ENCODE assay signal across 20 mouse cellular contexts in genomic region chr14:60304441-60305220, GRCm38 (mm10). TPM values are rescaled to one million over a fixed set of nuclear protein-coding genes. Genes with fewer than 3 reads are reported as not detected.
A peak's percentile ranks its signal among the peaks of the same experiment; 100 is the strongest.
DNase-seq lines count a peak whose midpoint lies in the region; ATAC-seq lines count a peak whose summit lies in the region.
"Had no signal": no experiment of that assay in that cellular context is flagged by ENCODE, and none has a peak within 500 bp of the region (broad histone marks: within the 10 kb centered on the region; RNA-seq: fewer than 3 reads in every experiment).

No protein-coding gene starts in this region.

- H3K27me3 ChIP-seq in lung, embryonic 15.5 days: no peaks in the 10 kb centered on the region
- H3K27me3 ChIP-seq in neural tube, embryonic 14.5 days (ENCODE audit: control insufficient read depth, insufficient read depth, low read length): no peaks in the 10 kb centered on the region
- H3K27me3 ChIP-seq: liver, embryonic 12.5 days had no signal

- no peaks in the 10 kb centered on the region for H3K9me3 ChIP-seq in lung, embryonic 15.5 days
- H3K9me3 ChIP-seq in neural tube, embryonic 14.5 days (ENCODE audit: control insufficient read depth, low read length): no peaks in the 10 kb centered on the region
- H3K9me3 ChIP-seq: limb, embryonic 10.5 days; liver, embryonic 12.5 days had no signal

- ATAC-seq in lung, embryonic 15.5 days (ENCODE audit: borderline replicate concordance, extremely low read depth, low FRiP score, low TSS enrichment): peak; percentile 59; the same call in 1 of the 2 replicates
- ATAC-seq in neural tube, embryonic 14.5 days (ENCODE audit: low read depth): peak; percentile 38; the same call in 1 of the 2 replicates
- no peak for ATAC-seq in erythroblast, adult 5-6 weeks (replicated peaks; ENCODE audit: low FRiP score, poor library complexity, severe bottlenecking)
- ATAC-seq: CD4-positive, CD25-positive, alpha-beta regulatory T cell, adult 4 months; liver, embryonic 12.5 days had no signal

- WGBS in lung, embryonic 15.5 days: 76% methylated on average over 2 of the region's 2 CpGs
- 92% methylated on average over 2 of the region's 2 CpGs for WGBS in neural tube, embryonic 14.5 days

- DNase-seq in layer of hippocampus, adult 11-12 months (ENCODE audit: low spot score): peak; percentile 36
- no peak for DNase-seq in layer of hippocampus, adult 9-10 months (ENCODE audit: low spot score)
- DNase-seq in right cerebral cortex, adult 18-20 months: peak; percentile 30
- DNase-seq in right cerebral cortex, postnatal 36 days (ENCODE audit: low spot score in 2 of 2): no peak
- DNase-seq in T-cell, adult 2 months (ENCODE audit: low spot score): no peak
- DNase-seq: adrenal gland, postnatal 14 days; cerebellum, adult 9-11 months; heart, adult 18-20 months; kidney, adult 9 months; right cerebral cortex, postnatal 25 days; thymus, postnatal 4 days had no signal

- H3K4me3 ChIP-seq in lung, embryonic 15.5 days: no peak overlapping the region
- H3K4me3 ChIP-seq in neural tube, embryonic 14.5 days (ENCODE audit: low read depth, low read length): no peak overlapping the region
- H3K4me3 ChIP-seq: limb, embryonic 10.5 days; liver, embryonic 12.5 days had no signal

- peaks cover 27% of the 10 kb centered on the region for H3K36me3 ChIP-seq in lung, embryonic 15.5 days
- H3K36me3 ChIP-seq in neural tube, embryonic 14.5 days (ENCODE audit: control insufficient read depth, insufficient read depth, low read length): peaks cover 15% of the 10 kb centered on the region; the same call in 1 of the 2 replicates

- no peak overlapping the region for H3K4me2 ChIP-seq in lung, embryonic 15.5 days
- no peak overlapping the region for H3K4me2 ChIP-seq in neural tube, embryonic 14.5 days (ENCODE audit: low read depth, low read length)
- H3K4me2 ChIP-seq: liver, embryonic 12.5 days had no signal

- no peak overlapping the region for H3K9ac ChIP-seq in lung, embryonic 15.5 days
- no peak overlapping the region for H3K9ac ChIP-seq in neural tube, embryonic 14.5 days (replicated peaks; ENCODE audit: low read depth, low read length)
- H3K9ac ChIP-seq: liver, embryonic 12.5 days had no signal

- no peaks in the 10 kb centered on the region; the same call in 1 of the 2 replicates for H3K4me1 ChIP-seq in lung, embryonic 15.5 days
- H3K4me1 ChIP-seq in neural tube, embryonic 14.5 days (ENCODE audit: control insufficient read depth, insufficient read depth, low read length): no peaks in the 10 kb centered on the region
- H3K4me1 ChIP-seq: limb, embryonic 10.5 days; liver, embryonic 12.5 days had no signal

- peak overlapping the region; percentile 63 for H3K27ac ChIP-seq in lung, embryonic 15.5 days
- H3K27ac ChIP-seq in neural tube, embryonic 14.5 days (ENCODE audit: low read depth, low read length): no peak overlapping the region
- H3K27ac ChIP-seq: limb, embryonic 10.5 days; liver, embryonic 12.5 days had no signal

RNA-seq across cellular contexts. Expression of gene Mtmr6, which starts 39.6 kb away (rescaled TPM):
- polyA plus RNA-seq in lung, embryonic 15.5 days (2015; fragmentation: Nextera tagmentation; extraction: Ambion mirVana): 34.6 and 37.4 TPM in 2 replicates
- 57.9 and 79.3 TPM in 2 replicates for polyA plus RNA-seq in neural tube, embryonic 14.5 days (2014; fragmentation: Nextera tagmentation; extraction: Ambion mirVana)
- total RNA-seq in erythroblast, adult 5-6 weeks (2015; ENCODE audit: low replicate concordance): 16.7 and 17.1 TPM in 2 replicates
- total RNA-seq in erythroblast, adult 5-6 weeks (2017; ENCODE audit: low replicate concordance): 18.8 and 23.0 TPM in 2 replicates

RNA-seq across cellular contexts. Expression of gene Gm49336, which starts 53.3 kb away (rescaled TPM):
- 47.4 and 49.1 TPM in 2 replicates for polyA plus RNA-seq in lung, embryonic 15.5 days (2015; fragmentation: Nextera tagmentation; extraction: Ambion mirVana)
- polyA plus RNA-seq in neural tube, embryonic 14.5 days (2014; fragmentation: Nextera tagmentation; extraction: Ambion mirVana): 70.0 and 81.2 TPM in 2 replicates
- 26.3 and 27.0 TPM in 2 replicates for total RNA-seq in erythroblast, adult 5-6 weeks (2015; ENCODE audit: low replicate concordance)
- 34.6 and 58.1 TPM in 2 replicates for total RNA-seq in erythroblast, adult 5-6 weeks (2017; ENCODE audit: low replicate concordance)

RNA-seq across cellular contexts. Expression of gene Nupl1, which starts 53.4 kb away (rescaled TPM):
- polyA plus RNA-seq in lung, embryonic 15.5 days (2015; fragmentation: Nextera tagmentation; extraction: Ambion mirVana): 0.05 TPM in 1 of 2 replicates, not detected in the other
- polyA plus RNA-seq in neural tube, embryonic 14.5 days (2014; fragmentation: Nextera tagmentation; extraction: Ambion mirVana): 0.07 TPM in 1 of 2 replicates, not detected in the other
- total RNA-seq in erythroblast, adult 5-6 weeks (2015; ENCODE audit: low replicate concordance): not detected in 2 replicates
- total RNA-seq in erythroblast, adult 5-6 weeks (2017; ENCODE audit: low replicate concordance): not detected in 2 replicates
- total RNA-seq: adrenal gland, postnatal 14 days; heart, adult 18-20 months; megakaryocyte progenitor cell, adult 5-6 weeks; MEL; monocyte, adult 5-6 weeks had no signal
- polyA plus RNA-seq: limb, embryonic 10.5 days; liver, embryonic 12.5 days had no signal

Comparison
In these comparisons a context has a peak if more than half of its experiments do, and no peak if none do; other contexts are left out.
1. DNase-seq: peak in layer of hippocampus, adult 11-12 months (single experiment) and right cerebral cortex, adult 18-20 months (single experiment); none in layer of hippocampus, adult 9-10 months (single experiment), right cerebral cortex, postnatal 36 days (0 of 2) and T-cell, adult 2 months (single experiment).